Mouse (Mus musculus) cerebellum, adult 2 months (tissue): Measurements from ENCODE around the gene Ror1. TPM values are rescaled to one million over a fixed set of nuclear protein-coding genes. Genes with fewer than 3 reads are reported as not detected.

Experiments used
- DNase-seq, 2 experiments: peaks; one replicate each; pipeline ENCODE4 v3.0.0; 2021
- H3K27ac ChIP-seq: fragments of 200-500 bp; 2 replicates; pipeline ENCODE4 v1.5.1; 2012; ENCODE audit warnings: low read length, control low read depth, inconsistent platforms; ENCODE audit not compliant: insufficient read depth
- H3K27me3 ChIP-seq: fragments of 200-500 bp; 2 replicates; pipeline ENCODE4 v1.6.1; 2012; ENCODE audit warnings: inconsistent platforms, mild to moderate bottlenecking, low read length, moderate library complexity; ENCODE audit not compliant: control insufficient read depth, insufficient read depth
- H3K4me1 ChIP-seq: fragments of 200-500 bp; 2 replicates; pipeline ENCODE4 v1.6.1; 2011; ENCODE audit warnings: low read length; ENCODE audit not compliant: control insufficient read depth, insufficient read depth
- H3K4me3 ChIP-seq: fragments of 200-500 bp; replicated peaks from 2 replicates; pipeline ENCODE3; 2011; ENCODE audit warnings: mild to moderate bottlenecking, low read depth, low read length, control low read depth; ENCODE audit not compliant: insufficient read depth
- CTCF ChIP-seq: fragments of 200-500 bp; IDR thresholded peaks from 2 replicates; pipeline ENCODE4 v1.5.1; 2011; ENCODE audit warnings: low read depth, mild to moderate bottlenecking, control low read depth, low read length, moderate library complexity, borderline replicate concordance; ENCODE audit not compliant: insufficient read depth
- POLR2A ChIP-seq: fragments of 200-500 bp; IDR thresholded peaks from 2 replicates; pipeline ENCODE4 v1.6.1; 2011; ENCODE audit warnings: low read length, control low read depth, borderline replicate concordance; ENCODE audit not compliant: insufficient read depth
- WGBS: fragments of 180-500 bp; shearing (Covaris S2); methylation state at CpG from one replicate; pipeline ENCODE4 v1.1.7; 2018; 5-methylcytosine and 5-hydroxymethylcytosine counted together
- polyA plus RNA-seq: library from polyadenylated mRNA; depleted of rRNA; stranded (reverse); fragments of >200 nt; gene quantifications from 2 replicates; pipeline ENCODE4 v1.2.3, GENCODE M21; 2012

Gene Ror1
- polyA plus RNA-seq, 1 experiment, result 3.8 TPM

DNA sequence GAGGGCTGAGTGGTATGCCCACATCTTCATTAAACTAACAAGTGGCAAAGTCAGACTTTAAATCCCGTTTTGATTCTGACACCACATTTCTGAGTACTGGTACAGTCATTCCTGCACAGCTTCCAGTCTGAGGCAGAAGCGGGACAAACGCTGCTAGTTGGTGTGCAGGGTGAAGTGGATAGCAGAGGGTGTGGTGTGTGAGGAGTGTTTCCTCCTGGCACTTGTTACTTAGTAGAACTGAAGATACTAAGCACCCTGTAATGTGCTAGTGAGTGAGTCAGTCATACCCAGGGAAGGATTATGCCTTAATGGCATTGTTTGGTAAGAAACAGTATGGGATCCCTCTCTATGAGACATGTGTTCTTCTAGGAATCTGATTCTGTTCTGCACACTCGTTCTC is 115.7 kb downstream of the Ror1 start:
- Histone ChIP-seq H3K27ac (no peak overlapping the region), H3K27me3 (no peaks in the 10 kb centered on the region), H3K4me3 (no peak overlapping the region), H3K4me1 (peaks cover 7% of the 10 kb centered on the region)
- WGBS, result 83% methylated on average over 4 of the region's 4 CpGs
- TF ChIP-seq CTCF (no peak), POLR2A (no peak)
- no peak for DNase-seq

DNA sequence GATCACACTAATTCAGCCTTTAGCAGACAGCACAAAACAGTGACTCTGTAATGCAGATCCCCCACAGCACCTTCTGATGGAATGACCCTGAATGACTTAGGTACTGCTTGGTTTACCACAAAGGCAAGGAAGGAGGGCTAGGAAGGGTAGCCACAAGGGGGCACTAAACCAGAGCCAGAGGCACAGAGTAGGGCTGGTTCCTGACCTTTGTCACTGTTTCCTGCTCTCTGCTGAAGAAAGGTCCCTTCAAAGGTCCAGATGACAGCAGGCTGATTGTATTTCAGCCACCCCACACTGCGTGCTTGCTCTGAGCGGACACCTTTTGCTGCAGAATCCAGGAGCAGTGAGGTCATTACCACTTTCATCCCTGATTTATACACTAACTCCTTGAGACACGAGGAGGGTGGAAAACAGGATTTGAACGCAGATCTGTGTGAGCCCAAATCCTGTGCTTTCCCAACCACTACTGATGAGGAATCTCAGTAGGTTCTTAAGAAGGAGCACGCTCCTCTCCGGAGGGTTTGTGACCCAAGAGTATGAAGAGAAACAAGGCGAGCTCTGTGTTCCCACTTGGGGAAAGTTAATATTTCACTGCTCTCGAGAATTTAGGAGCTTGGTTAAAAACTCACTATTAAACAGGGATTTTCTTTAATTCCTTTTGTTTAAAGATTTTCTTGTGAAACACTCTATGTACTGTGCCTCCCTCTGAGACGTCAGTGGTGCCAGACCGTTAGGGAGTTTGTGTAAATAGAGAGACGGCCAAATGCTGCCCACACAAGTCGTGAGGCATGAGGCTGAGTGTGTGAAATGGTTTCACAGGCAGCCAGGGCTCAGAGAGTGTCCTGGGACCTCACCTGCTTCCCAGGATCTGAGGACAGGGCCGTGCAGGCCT is 119.0 kb downstream of the Ror1 start:
- 65% methylated on average over 13 of the region's 13 CpGs for WGBS
- Histone ChIP-seq H3K4me3 (no peak overlapping the region), H3K27ac (no peak overlapping the region), H3K4me1 (peaks cover 17% of the 10 kb centered on the region), H3K27me3 (no peaks in the 10 kb centered on the region)
- peak; percentile 51; the same call in 1 of the 2 replicates for TF ChIP-seq CTCF
- no peak for TF ChIP-seq POLR2A
- DNase-seq, result peak in 1 of 2 experiments; percentile 53

DNA sequence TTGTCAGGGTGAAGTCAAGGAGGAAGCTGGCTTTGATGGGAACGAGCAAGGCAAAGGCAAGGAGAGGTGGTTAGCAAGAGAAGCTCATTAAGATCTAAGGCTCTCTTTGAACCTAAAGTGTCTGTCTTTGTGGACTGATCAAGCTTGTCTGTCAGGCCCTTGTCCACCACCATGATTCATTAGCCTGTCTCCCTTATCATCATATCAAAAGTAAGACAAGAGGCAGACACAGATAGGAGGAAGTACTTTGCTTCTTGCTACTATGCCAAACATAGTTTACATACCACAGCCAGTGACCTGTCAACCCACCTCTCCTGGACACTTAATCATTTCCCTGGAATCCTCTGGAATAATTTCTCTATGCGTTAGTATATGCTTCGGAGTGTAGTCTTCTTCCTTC is 121.0 kb downstream of the Ror1 start:
- TF ChIP-seq POLR2A (no peak), CTCF (no peak)

DNA sequence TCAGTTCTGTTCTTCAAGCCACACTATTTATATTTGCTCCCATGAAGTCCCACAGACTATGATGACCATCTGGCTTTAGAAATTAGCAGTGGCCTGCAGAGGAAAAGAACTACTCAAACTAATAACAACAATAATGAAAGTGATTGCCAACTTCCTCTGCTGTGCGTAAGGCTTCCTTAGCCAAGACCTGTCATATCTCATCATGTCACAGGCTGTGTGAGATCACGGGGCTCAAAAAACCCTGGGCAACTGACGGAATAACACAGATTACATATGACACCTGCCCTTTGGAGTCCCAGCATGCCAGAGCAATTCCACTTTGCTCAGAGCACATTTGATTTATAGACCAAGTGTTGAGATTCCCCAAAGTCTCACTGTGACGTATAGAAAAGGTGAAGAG is 123.4 kb downstream of the Ror1 start:
- WGBS, result 5% methylated on average over 4 of the region's 4 CpGs
- Histone ChIP-seq H3K27me3 (no peaks in the 10 kb centered on the region), H3K27ac (peak overlapping the region; percentile 36), H3K4me3 (no peak overlapping the region), H3K4me1 (peaks cover 33% of the 10 kb centered on the region)
- DNase-seq, result peak; percentile 83 to 94
- TF ChIP-seq POLR2A (no peak), CTCF (no peak)

More for the DNA sequence above, 121.0 kb downstream of the Ror1 start:
- no peak for DNase-seq
- H3K4me3 ChIP-seq, result no peak overlapping the region
- no peaks in the 10 kb centered on the region for H3K27me3 ChIP-seq
- no peak overlapping the region for H3K27ac ChIP-seq
- WGBS, result 96% methylated on average over 3 of the region's 3 CpGs
- H3K4me1 ChIP-seq, result peaks cover 19% of the 10 kb centered on the region

DNA sequence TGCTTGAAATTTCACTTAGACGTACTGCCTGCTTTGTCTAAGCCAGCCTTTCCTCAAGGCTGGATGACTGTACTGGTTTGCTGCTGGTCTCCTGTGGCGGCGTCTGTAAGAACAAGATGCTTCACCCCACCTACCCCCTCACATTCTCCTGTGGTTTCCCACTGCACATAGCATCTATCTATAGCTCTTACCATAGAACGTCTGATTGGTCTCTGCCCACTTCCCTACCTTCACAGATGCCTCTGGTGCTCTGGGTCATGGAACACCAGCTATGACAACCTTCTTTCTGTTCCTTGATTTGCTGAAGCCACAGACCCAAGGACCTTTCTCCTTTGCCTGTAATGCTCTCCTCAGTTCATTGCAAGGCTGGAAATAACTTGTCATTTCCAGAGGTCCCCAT is 124.0 kb downstream of the Ror1 start:
- no peak for DNase-seq
- 36% methylated on average over 4 of the region's 4 CpGs for WGBS
- peaks cover 33% of the 10 kb centered on the region for H3K4me1 ChIP-seq
- TF ChIP-seq POLR2A (no peak), CTCF (no peak)
- peak overlapping the region; percentile 36 for H3K27ac ChIP-seq
- no peak overlapping the region for H3K4me3 ChIP-seq
- H3K27me3 ChIP-seq, result no peaks in the 10 kb centered on the region

DNA sequence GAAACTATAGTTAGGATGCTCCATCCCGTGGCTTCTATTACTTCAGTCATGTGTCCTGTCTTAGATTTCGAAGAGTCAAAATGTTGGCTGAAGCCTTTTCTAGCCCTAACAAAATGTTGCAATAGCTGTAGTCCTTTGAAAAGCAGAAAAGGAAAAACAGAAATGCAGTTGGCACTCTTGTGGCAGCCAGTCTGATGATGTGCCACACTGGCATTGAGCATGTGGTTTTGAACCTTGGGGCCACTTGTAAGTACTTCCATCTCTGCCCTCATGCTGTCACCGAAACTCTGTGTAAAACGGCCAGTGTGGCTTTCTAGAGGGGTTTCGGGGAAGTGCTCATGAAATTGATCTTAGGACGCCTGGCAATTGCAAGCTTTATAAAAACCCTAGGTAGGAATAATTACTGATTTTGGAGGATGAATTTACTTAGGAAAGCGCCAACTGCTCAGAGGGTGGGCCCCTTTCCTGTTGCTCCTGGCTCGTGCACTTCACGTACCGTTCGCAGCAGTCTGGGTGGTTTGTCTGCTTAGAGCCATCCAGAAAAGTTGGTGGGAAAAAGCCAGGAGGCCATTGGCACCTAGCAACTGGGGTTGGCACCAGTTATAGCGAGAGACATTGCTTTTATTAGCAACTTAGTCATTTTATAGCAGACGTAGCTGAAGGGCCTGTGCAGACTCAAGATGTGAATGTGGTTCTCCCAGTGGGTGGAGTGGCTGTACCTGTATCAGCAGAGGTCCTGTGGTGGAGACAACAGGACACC is 126.6 kb downstream of the Ror1 start:
- Histone ChIP-seq H3K27ac (no peak overlapping the region), H3K4me3 (no peak overlapping the region), H3K4me1 (peaks cover 33% of the 10 kb centered on the region), H3K27me3 (no peaks in the 10 kb centered on the region)
- 36% methylated on average over 13 of the region's 13 CpGs for WGBS
- DNase-seq, result peak; percentile 70 to 78
- TF ChIP-seq CTCF (no peak), POLR2A (no peak)

DNA sequence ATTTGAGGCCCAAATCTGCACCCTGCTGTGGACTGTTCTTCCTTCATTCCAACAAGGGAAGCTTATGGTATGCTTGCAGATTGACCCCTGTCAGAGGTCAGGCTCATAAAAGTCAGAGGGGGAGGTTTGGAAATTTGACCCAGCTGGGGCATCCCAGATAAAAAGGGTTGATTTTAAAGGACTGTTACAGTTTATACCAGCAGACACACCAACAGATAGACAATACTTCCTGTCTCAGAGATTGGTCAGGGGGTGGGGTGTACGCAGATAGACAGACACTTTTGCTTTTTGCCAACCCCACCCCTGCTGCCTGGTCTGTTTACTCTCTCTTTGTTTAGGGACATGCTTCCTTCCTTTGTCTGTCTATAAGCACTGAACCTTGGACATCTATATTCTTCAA is 127.9 kb downstream of the Ror1 start:
- DNase-seq, result no peak
- Histone ChIP-seq H3K4me1 (peaks cover 27% of the 10 kb centered on the region), H3K27me3 (no peaks in the 10 kb centered on the region), H3K27ac (no peak overlapping the region), H3K4me3 (no peak overlapping the region)
- TF ChIP-seq CTCF, result no peak
- no peak for TF ChIP-seq POLR2A
- WGBS, result 97% methylated on average over 1 of the region's 1 CpGs

DNA sequence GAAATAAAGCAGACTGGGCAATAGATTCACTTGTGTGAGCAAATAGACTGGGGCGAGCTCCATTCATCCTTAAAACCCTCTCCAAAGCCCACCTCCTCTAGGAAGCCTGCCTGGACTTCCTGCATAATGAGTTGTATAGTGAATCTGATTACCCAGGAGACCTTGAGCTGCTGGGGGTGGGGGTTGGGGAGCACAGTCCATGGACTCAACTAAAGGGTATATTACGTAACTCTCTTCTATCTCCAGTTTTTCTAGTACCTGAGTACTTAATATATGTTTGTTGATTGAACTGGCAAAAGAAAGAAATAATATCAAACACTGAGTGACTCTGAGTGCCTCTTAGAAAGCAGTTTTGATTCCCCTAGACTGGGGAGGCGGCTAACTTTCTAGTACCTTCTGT is 128.4 kb downstream of the Ror1 start:
- peaks cover 27% of the 10 kb centered on the region for H3K4me1 ChIP-seq
- WGBS, result over 99% methylated on average over 3 of the region's 3 CpGs
- no peak for DNase-seq
- H3K4me3 ChIP-seq, result no peak overlapping the region
- H3K27me3 ChIP-seq, result no peaks in the 10 kb centered on the region
- TF ChIP-seq CTCF (no peak), POLR2A (no peak)
- no peak overlapping the region for H3K27ac ChIP-seq
